Mouse (Mus musculus): ENCODE measurements around the gene Cmc2.

The Cmc2 gene

GRCm38 (mm10) chr8:116922060-116922757 is 954 bp upstream of the Cmc2 start:
- in situ Hi-C loops (cut with MboI, MseI), result no loop called here

- in situ Hi-C loops (cut with MboI, MseI), result no loop called here
Observed at GRCm38 (mm10) chr8:116921005-116921336, 284 bp downstream of the Cmc2 start.

GRCm38 (mm10) chr8:116905836-116906235 is 15.4 kb downstream of the Cmc2 start:
- in situ Hi-C loops (cut with MboI, MseI), result no loop called here

GRCm38 (mm10) chr8:116905252-116905651 is 16.0 kb downstream of the Cmc2 start:
- in situ Hi-C loops (cut with MboI, MseI), result no loop called here

- in situ Hi-C loops (cut with MboI, MseI), result no loop called here
Observed at GRCm38 (mm10) chr8:116904736-116905135, 16.5 kb downstream of the Cmc2 start.

- in situ Hi-C loops (cut with MboI, MseI), result no loop called here
Observed at GRCm38 (mm10) chr8:116895521-116895920, 25.7 kb downstream of the Cmc2 start.

GRCm38 (mm10) chr8:116893938-116894337 is 27.3 kb downstream of the Cmc2 start:
- in situ Hi-C loops (cut with MboI, MseI), result no loop called here

- in situ Hi-C loops (cut with MboI, MseI), result no loop called here
Observed at GRCm38 (mm10) chr8:116892636-116893035, 28.6 kb downstream of the Cmc2 start.

GRCm38 (mm10) chr8:116892130-116892529 is 29.1 kb downstream of the Cmc2 start:
- in situ Hi-C loops (cut with MboI, MseI), result no loop called here

- in situ Hi-C loops (cut with MboI, MseI), result no loop called here
Observed at GRCm38 (mm10) chr8:116891446-116891845, 29.8 kb downstream of the Cmc2 start.

- in situ Hi-C loops (cut with MboI, MseI), result no loop called here
Observed at GRCm38 (mm10) chr8:116887813-116888212, 33.4 kb downstream of the Cmc2 start.

- in situ Hi-C loops (cut with MboI, MseI), result no loop called here
Observed at GRCm38 (mm10) chr8:116881396-116881795, 39.9 kb downstream of the Cmc2 start.

- in situ Hi-C loops (cut with MboI, MseI), result no loop called here
Observed at GRCm38 (mm10) chr8:116875798-116876450, 45.3 kb downstream of the Cmc2 start.

- in situ Hi-C loops (cut with MboI, MseI), result no loop called here
Observed at GRCm38 (mm10) chr8:116873986-116874385, 47.3 kb downstream of the Cmc2 start.

GRCm38 (mm10) chr8:116873586-116873985 is 47.7 kb downstream of the Cmc2 start:
- in situ Hi-C loops (cut with MboI, MseI), result no loop called here

GRCm38 (mm10) chr8:116872761-116873342 is 48.4 kb downstream of the Cmc2 start:
- in situ Hi-C loops (cut with MboI, MseI), result no loop called here

GRCm38 (mm10) chr8:116868699-116869098 is 52.6 kb downstream of the Cmc2 start:
- in situ Hi-C loops (cut with MboI, MseI), result no loop called here

GRCm38 (mm10) chr8:116867321-116867720 is 53.9 kb downstream of the Cmc2 start:
- in situ Hi-C loops (cut with MboI, MseI), result no loop called here

GRCm38 (mm10) chr8:116866118-116866903 is 54.9 kb downstream of the Cmc2 start:
- in situ Hi-C loops (cut with MboI, MseI), result no loop called here

GRCm38 (mm10) chr8:116864514-116864913 is 56.7 kb downstream of the Cmc2 start:
- in situ Hi-C loops (cut with MboI, MseI), result no loop called here

- in situ Hi-C loops (cut with MboI, MseI), result no loop called here
Observed at GRCm38 (mm10) chr8:116864022-116864387, 57.2 kb downstream of the Cmc2 start.

GRCm38 (mm10) chr8:116863357-116864021 is 57.8 kb downstream of the Cmc2 start:
- in situ Hi-C loops (cut with MboI, MseI), result no loop called here
